19 mouse cellular contexts compared by ENCODE assay signal in the genomic region with DNA sequence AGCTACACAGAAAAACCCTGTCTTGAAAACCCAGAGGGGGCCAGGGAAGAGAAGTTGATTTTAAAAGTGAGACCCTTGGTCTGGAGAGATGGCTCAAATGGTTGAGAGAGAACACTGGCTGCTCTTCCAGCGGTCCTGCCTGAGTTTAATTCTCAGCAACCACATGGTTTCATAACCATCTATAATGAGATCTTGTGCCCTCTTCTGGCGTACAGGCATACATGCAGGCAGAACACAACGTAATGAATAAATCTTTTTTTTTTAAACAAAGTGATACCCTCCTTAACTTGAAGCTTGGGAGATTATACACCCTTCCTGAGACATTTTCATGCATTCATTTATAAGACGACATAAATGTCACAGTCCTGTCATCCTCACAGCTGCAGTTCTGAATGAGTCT. TPM values are rescaled to one million over a fixed set of nuclear protein-coding genes. Genes with fewer than 3 reads are reported as not detected.
DNase-seq lines count a peak whose midpoint lies in the region; ATAC-seq and TF ChIP-seq lines count a peak whose summit lies in the region.
"Had no signal": no experiment of that assay in that cellular context is flagged by ENCODE, and none has a peak within 500 bp of the region (broad histone marks: within the 10 kb centered on the region; RNA-seq: fewer than 3 reads in every experiment).

No protein-coding gene starts in this region.

- no peak for TF ChIP-seq POLR2A in heart, adult 2 months (IDR thresholded peaks at IDR 0.05; ENCODE audit: insufficient read depth, low read depth, low read length)

- H3K4me2 ChIP-seq in heart, embryonic 12.5 days = no peak overlapping the region
- H3K4me2 ChIP-seq in lung, embryonic 14.5 days = no peak overlapping the region
- H3K4me2 ChIP-seq: forebrain, embryonic 12.5 days; limb, embryonic 12.5 days; midbrain, embryonic 13.5 days had no signal

- TF ChIP-seq CTCF in heart, adult 2 months (IDR thresholded peaks at IDR 0.05) = peak; percentile 48
- TF ChIP-seq CTCF in lung, embryonic 14.5 days (IDR thresholded peaks at IDR 0.05; ENCODE audit: low read depth) = peak; percentile 26; the same call in 1 of the 2 replicates

- no peak overlapping the region for H3K9ac ChIP-seq in heart, adult 2 months (ENCODE audit: low read depth, low read length)
- no peak overlapping the region for H3K9ac ChIP-seq in heart, embryonic 12.5 days
- no peak overlapping the region for H3K9ac ChIP-seq in lung, embryonic 14.5 days
- no peak overlapping the region for H3K9ac ChIP-seq in ES-E14 (ENCODE audit: insufficient read depth, low read depth, low read length, poor library complexity, severe bottlenecking)
- H3K9ac ChIP-seq: forebrain, embryonic 12.5 days; limb, embryonic 12.5 days; midbrain, embryonic 13.5 days had no signal

- H3K27ac ChIP-seq in heart, adult 2 months = no peak overlapping the region
- no peak overlapping the region for H3K27ac ChIP-seq in heart, embryonic 12.5 days (ENCODE audit: poor library complexity, severe bottlenecking)
- no peak overlapping the region for H3K27ac ChIP-seq in lung, embryonic 14.5 days (ENCODE audit: low read depth)
- H3K27ac ChIP-seq in ES-E14 (ENCODE audit: insufficient read depth, low read depth, low read length, poor library complexity, severe bottlenecking) = no peak overlapping the region
- H3K27ac ChIP-seq: forebrain, embryonic 12.5 days; hindbrain, embryonic 10.5 days; kidney, postnatal 0 days; limb, embryonic 12.5 days; macrophage; midbrain, embryonic 13.5 days had no signal

- in situ Hi-C loops in ES-E14 (cut with MboI; ENCODE audit: low sequenced_read_pairs in 2 of 2, unreplicated experiment in 2 of 2) = no loop called here

- H3K9me3 ChIP-seq in heart, embryonic 12.5 days (replicated peaks) = 0 out of 2 replicates have a peak, but pooled peaks cover 2% of the 10 kb centered on the region
- no peaks in the 10 kb centered on the region for H3K9me3 ChIP-seq in lung, embryonic 14.5 days (ENCODE audit: low read depth, low read length)
- H3K9me3 ChIP-seq in ES-E14 (ENCODE audit: control insufficient read depth, insufficient read depth, low read depth, low read length) = no peaks in the 10 kb centered on the region
- H3K9me3 ChIP-seq: forebrain, embryonic 12.5 days; hindbrain, embryonic 10.5 days; limb, embryonic 12.5 days; midbrain, embryonic 13.5 days had no signal

- intact Hi-C loops in heart, adult 2 months (cut with DNase I) = loop anchor here (5.0 kb wide), 1 partner anchor 42 kb away; no protein-coding TSS in a partner anchor

- H3K4me1 ChIP-seq in heart, adult 2 months (ENCODE audit: control insufficient read depth, insufficient read depth, low read length) = peaks cover 1% of the 10 kb centered on the region; the same call in 1 of the 2 replicates
- H3K4me1 ChIP-seq in heart, embryonic 12.5 days (replicated peaks) = no peaks in the 10 kb centered on the region
- H3K4me1 ChIP-seq in lung, embryonic 14.5 days (ENCODE audit: insufficient read depth) = no peaks in the 10 kb centered on the region
- no peaks in the 10 kb centered on the region for H3K4me1 ChIP-seq in ES-E14 (ENCODE audit: control insufficient read depth in 2 of 2, insufficient read depth in 2 of 2, low read length in 2 of 2, poor library complexity in 1 of 2)
- H3K4me1 ChIP-seq: forebrain, embryonic 12.5 days; hindbrain, embryonic 10.5 days; limb, embryonic 12.5 days; midbrain, embryonic 13.5 days had no signal

- H3K79me2 ChIP-seq in heart, adult 2 months (replicated peaks; ENCODE audit: control insufficient read depth, insufficient read depth, low read length) = no peaks in the 10 kb centered on the region

- no peak for ATAC-seq in heart, embryonic 12.5 days (ENCODE audit: insufficient number of reproducible peaks, low FRiP score)
- no peak for ATAC-seq in lung, embryonic 14.5 days (ENCODE audit: insufficient read depth)
- ATAC-seq: midbrain, embryonic 13.5 days had no signal

- no peak for TF ChIP-seq EP300 in heart, adult 2 months (IDR thresholded peaks at IDR 0.05; ENCODE audit: insufficient read depth, low read depth, low read length)

- H3K36me3 ChIP-seq in heart, adult 2 months (ENCODE audit: control insufficient read depth, insufficient read depth, low read length) = peaks cover 8% of the 10 kb centered on the region
- peaks cover 48% of the 10 kb centered on the region for H3K36me3 ChIP-seq in heart, embryonic 12.5 days
- H3K36me3 ChIP-seq in lung, embryonic 14.5 days (ENCODE audit: insufficient read depth) = peaks cover 47% of the 10 kb centered on the region
- peaks cover 2% of the 10 kb centered on the region; the same call in 1 of the 2 replicates for H3K36me3 ChIP-seq in ES-E14 (ENCODE audit: control insufficient read depth, insufficient read depth, low read length, poor library complexity, severe bottlenecking)
- peaks cover 14% of the 10 kb centered on the region for H3K36me3 ChIP-seq in splenic B cell, adult 2 months (ENCODE audit: control insufficient read depth, insufficient read depth, low read length, poor library complexity, severe bottlenecking)

- no peak for DNase-seq in heart, adult 2 months
- peak; percentile 23 for DNase-seq in lung, embryonic 14.5 days
- no peak for DNase-seq in lung, postnatal 10 days
- DNase-seq in ES-E14 (ENCODE audit: low read depth, low spot score) = no peak
- peak; percentile 8 for DNase-seq in splenic B cell, adult 2 months (ENCODE audit: low read depth, low spot score)
- no peak for DNase-seq in cerebellum, postnatal 10 days
- DNase-seq: cerebellum, adult 9-10 months; embryo, embryonic 11 days; right cerebral cortex, adult 18-20 months; thymus, adult 18-20 months had no signal

- H3K27me3 ChIP-seq in heart, adult 2 months (ENCODE audit: control insufficient read depth, insufficient read depth, low read length) = no peaks in the 10 kb centered on the region
- H3K27me3 ChIP-seq in heart, embryonic 12.5 days (replicated peaks) = no peaks in the 10 kb centered on the region
- H3K27me3 ChIP-seq in lung, embryonic 14.5 days (ENCODE audit: insufficient read depth, low read length) = no peaks in the 10 kb centered on the region
- no peaks in the 10 kb centered on the region for H3K27me3 ChIP-seq in splenic B cell, adult 2 months (ENCODE audit: control insufficient read depth, insufficient read depth, low read length, poor library complexity, severe bottlenecking)
- H3K27me3 ChIP-seq: forebrain, embryonic 12.5 days; limb, embryonic 12.5 days; midbrain, embryonic 13.5 days had no signal

- H3K4me3 ChIP-seq in heart, adult 2 months = no peak overlapping the region
- H3K4me3 ChIP-seq in heart, embryonic 12.5 days = no peak overlapping the region
- H3K4me3 ChIP-seq in lung, embryonic 14.5 days (ENCODE audit: low read depth, low read length) = no peak overlapping the region
- no peak overlapping the region for H3K4me3 ChIP-seq in ES-E14 (ENCODE audit: insufficient read depth in 1 of 2, low read depth in 1 of 2, low read length in 2 of 2, poor library complexity in 1 of 2, severe bottlenecking in 1 of 2)
- H3K4me3 ChIP-seq: forebrain, embryonic 12.5 days; hindbrain, embryonic 10.5 days; limb, embryonic 12.5 days; midbrain, embryonic 13.5 days had no signal

- WGBS in heart, adult 2 months = 91% methylated on average over 4 of the region's 4 CpGs
- 88% methylated on average over 4 of the region's 4 CpGs for WGBS in heart, embryonic 12.5 days
- WGBS in lung, embryonic 14.5 days = 81% methylated on average over 4 of the region's 4 CpGs

TF ChIP-seq in ES-E14, 5 proteins besides CTCF, POLR2A, EP300 and RAD21:
- TF ChIP-seq HCFC1 (IDR thresholded peaks at IDR 0.05; ENCODE audit: borderline replicate concordance, insufficient read depth, low read length) (no peak), ZNF384 (IDR thresholded peaks at IDR 0.05; ENCODE audit: low read depth, low read length) (0 out of 2 replicates have a peak, but pooled peaks have one; percentile 26), MAFK (IDR thresholded peaks at IDR 0.05; ENCODE audit: insufficient read depth, low read depth, low read length) (no peak)

RNA-seq across cellular contexts. Expression of a gene that starts 34.9 kb away (rescaled TPM):
- under 1 TPM; 0.55 to 0.73 TPM for total RNA-seq in heart, adult 2 months (2021)
- polyA plus RNA-seq in heart, adult 2 months (2012; rRNA removed) = 0.57 and 0.76 TPM in 2 replicates
- 0.40 and 0.43 TPM in 2 replicates for polyA plus RNA-seq in heart, embryonic 12.5 days (2016; fragmentation: Nextera tagmentation; extraction: Ambion mirVana)
- polyA plus RNA-seq in lung, embryonic 14.5 days (2014; fragmentation: Nextera tagmentation; extraction: Ambion mirVana) = 0.18 and 0.28 TPM in 2 replicates
- total RNA-seq in ES-E14 (2012; rRNA removed) = 2.4 and 5.5 TPM in 2 replicates
- total RNA-seq: granulocyte monocyte progenitor cell, adult 5-6 weeks had no signal
- polyA plus RNA-seq: liver, embryonic 16.5 days; macrophage had no signal

Comparison
In these comparisons a context has a peak if more than half of its experiments do, and no peak if none do; other contexts are left out.
1. DNase-seq: peak in lung, embryonic 14.5 days (single experiment) and splenic B cell, adult 2 months (single experiment); none in heart, adult 2 months (0 of 2), lung, postnatal 10 days (single experiment), ES-E14 (single experiment) and cerebellum, postnatal 10 days (0 of 2).